Mouse (Mus musculus) lung, postnatal 10 days (tissue): Measurements from ENCODE around the gene Calhm6.

Experiments
- DNase-seq: peaks from one replicate; pipeline ENCODE4 v3.0.0; 2021

The Calhm6 gene

DNA sequence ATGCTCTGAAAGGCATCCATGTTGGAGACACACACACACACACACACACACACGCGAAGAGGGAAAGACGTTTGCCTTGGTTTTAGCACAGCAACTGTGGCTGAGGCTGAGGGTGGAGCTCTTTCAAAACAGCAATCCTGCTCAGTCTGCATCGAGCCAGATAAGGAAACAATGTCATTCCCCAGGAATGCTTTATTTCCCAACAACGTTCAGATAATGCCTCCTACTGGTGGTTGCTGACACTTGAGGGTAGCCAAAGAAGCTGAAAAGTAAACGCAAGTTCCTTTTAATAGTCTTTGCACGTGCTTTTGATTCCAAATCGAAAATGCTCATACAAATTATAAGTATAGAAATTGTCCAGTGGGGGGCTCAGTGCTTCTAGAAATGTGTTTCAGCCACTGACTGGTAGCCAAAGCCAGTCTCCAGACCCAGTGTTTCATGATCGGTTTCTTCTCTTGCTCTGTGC, 31.3 kb downstream of the Calhm6 start, which contains the start of gene Calhm5:
Calhm5 (minus strand) TSS at position 102 of the 466 bp plus-strand sequence.
- peak; percentile 87 for DNase-seq

GRCm38 (mm10) chr10:34095964-34096363, 31.8 kb downstream of the Calhm6 start:
- peak; percentile 8 for DNase-seq

GRCm38 (mm10) chr10:34095147-34095546, 32.6 kb downstream of the Calhm6 start:
- no peak for DNase-seq

DNA sequence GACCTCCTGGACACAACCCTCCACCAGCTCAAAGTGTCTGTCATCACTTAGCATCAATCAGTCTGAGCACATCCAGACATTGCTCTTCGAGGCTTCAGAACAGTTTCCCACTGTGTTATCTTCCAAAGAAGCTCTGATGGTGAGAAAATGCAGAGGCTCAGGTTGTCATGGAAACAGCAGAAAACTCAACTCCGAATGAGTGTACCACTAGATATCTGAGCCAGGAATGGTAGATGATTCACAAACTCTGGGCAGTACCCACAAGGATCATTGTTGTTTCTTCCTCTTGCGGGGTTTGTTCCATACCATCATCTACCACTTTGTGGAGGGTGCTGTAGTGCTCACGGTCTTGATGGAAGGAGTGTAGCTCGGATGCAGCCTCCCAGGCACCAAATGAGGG, 35.9 kb downstream of the Calhm6 start:
- DNase-seq = no peak

DNA sequence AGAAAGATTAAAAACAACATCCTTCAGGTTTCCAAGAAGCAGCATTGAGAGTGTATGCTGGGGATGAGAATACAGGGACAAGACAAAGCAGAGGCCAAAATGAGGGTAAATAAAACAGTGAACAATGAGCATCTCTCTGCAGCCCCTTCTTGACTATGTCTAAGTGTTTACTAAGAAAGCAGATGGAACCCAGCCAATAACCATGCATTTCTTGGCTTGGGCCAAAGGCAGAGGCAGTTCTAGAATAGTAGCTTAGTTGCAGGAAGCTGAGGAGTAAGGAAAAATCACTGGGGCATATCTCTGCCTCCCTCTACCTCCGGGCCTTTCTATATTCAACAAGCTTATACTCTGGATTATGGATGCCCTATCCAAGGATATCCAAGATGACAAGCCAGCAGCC, 37.3 kb downstream of the Calhm6 start:
- DNase-seq = peak; percentile 30

DNA sequence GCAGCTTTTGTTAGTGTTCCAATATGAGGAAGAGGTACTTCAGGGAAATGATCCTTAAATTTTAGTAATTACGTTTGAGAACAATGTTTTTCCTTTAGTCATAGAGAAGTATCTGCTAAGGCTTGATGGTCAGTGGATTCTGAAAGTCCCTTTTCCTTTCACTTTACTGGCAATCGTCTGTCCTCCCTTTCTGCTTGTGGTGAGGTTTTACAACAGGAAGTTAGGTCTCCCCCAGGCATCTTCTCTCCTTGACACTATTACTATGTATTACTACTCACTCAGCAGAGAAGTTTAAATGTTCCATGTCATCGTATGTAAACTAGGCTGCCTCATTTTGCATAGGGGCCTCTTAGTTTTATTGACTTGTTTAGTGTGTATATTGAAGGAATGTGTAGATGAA, 38.3 kb downstream of the Calhm6 start:
- no peak for DNase-seq

DNA sequence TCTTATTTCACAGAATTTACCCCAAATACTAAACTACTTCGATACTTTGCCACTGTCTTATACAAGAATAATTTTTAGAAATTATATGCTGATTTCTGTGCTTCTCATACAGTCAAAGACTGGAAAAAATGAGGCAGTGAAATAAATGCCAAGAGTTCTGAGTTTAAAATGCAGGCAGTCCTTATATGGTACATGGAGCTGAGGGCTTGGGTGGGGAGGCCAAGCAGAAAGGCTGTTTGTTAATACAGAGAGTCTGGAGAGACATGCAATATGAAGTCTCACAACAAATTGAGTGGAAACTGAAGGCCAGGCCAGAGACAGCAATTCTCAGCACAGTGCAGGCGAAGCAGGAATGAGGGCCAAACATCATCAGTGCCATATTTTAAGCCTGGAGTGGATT, 39.3 kb downstream of the Calhm6 start:
- peak; percentile 30 for DNase-seq

DNA sequence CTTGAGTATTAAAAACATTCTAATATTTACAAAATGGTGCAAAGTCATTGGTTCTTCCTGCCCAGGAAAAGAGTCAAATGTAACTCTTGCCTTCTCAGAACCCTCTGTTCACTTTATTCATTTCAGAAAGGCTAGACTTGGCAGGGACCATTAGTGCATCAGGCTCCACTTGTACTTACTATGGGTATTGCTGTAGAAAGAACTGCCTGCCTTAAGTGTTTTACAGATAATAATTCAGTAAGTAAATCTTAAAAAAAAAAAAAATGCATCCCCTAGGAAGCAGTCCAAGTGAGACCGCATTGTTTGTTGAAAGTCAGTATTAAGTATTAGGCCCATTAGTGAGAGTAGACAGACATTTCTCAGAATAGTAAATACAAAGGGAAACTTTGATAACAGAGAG, 41.3 kb downstream of the Calhm6 start:
- DNase-seq = no peak
